Mouse (Mus musculus) gastrocnemius, postnatal 4 days (tissue): ENCODE results near the gene Ap3b1. TPM values are rescaled to one million over a fixed set of nuclear protein-coding genes. Genes with fewer than 3 reads are reported as not detected.

Experiments
- DNase-seq, 2 experiments: peaks; one replicate each; pipeline ENCODE4 v3.0.0; 2021 to 2022; ENCODE audit warnings: low spot score in 2 of 2, mixed read lengths in 2 of 2
- microRNA-seq: library from miRNA; unstranded; fragments of <30 nt; microRNA quantifications from one replicate; pipeline ENCODE4 v1.2.0, GENCODE M21; 2021
- total RNA-seq, 2 experiments: library from RNA; stranded (reverse); gene quantifications; 2 replicates each; pipeline ENCODE4 v1.2.3; 2021

Ap3b1 gene
- total RNA-seq, 2 experiments from 2014 or later = 30.2 to 32.4 TPM

- no peak for DNase-seq
Measured at GRCm38 (mm10) chr13:94576399-94577176, 217.8 kb downstream of the Ap3b1 start.

- no peak for DNase-seq
Measured at GRCm38 (mm10) chr13:94577177-94577540, 218.4 kb downstream of the Ap3b1 start.

- no peak for DNase-seq
Measured at GRCm38 (mm10) chr13:94595289-94595688, 236.5 kb downstream of the Ap3b1 start.

- DNase-seq = no peak
Measured at GRCm38 (mm10) chr13:94595701-94596361, 237.1 kb downstream of the Ap3b1 start.

GRCm38 (mm10) chr13:94596386-94597033 lies 237.8 kb downstream of the Ap3b1 start:
- no peak for DNase-seq

GRCm38 (mm10) chr13:94599718-94600117 lies 241.0 kb downstream of the Ap3b1 start:
- DNase-seq = no peak

GRCm38 (mm10) chr13:94607035-94607860 lies 248.5 kb downstream of the Ap3b1 start:
- no peak for DNase-seq

GRCm38 (mm10) chr13:94607861-94608223 lies 249.1 kb downstream of the Ap3b1 start:
- DNase-seq = no peak

- no peak for DNase-seq
Measured at GRCm38 (mm10) chr13:94608420-94608831, 249.7 kb downstream of the Ap3b1 start.

GRCm38 (mm10) chr13:94608947-94609346 lies 250.2 kb downstream of the Ap3b1 start:
- DNase-seq = no peak

Small RNA genes lying within 50 kb of the gene (microRNA-seq; reads per million reads assigned to microRNA genes)
- not detected for gene Gm25109

Other genes starting within 250 kb of the Ap3b1 start
- gene Scamp1, start 73.1 kb upstream of the Ap3b1 start, total RNA-seq = 10 to 100 TPM; 22.4 to 25.9 TPM